Mouse (Mus musculus): ENCODE measurements at regions not wholly inside any gene's neighbourhood (a gene's known extent, or its start where the extent isn't known, plus 50 kb on each side); places are given as distances from the start of the nearest gene placed in this dataset.
"Not testable (repeated sequence)": the region's sequence is repeated elsewhere in the genome, so short reads cannot be mapped to it uniquely, and the experiment has no call there.

DNA sequence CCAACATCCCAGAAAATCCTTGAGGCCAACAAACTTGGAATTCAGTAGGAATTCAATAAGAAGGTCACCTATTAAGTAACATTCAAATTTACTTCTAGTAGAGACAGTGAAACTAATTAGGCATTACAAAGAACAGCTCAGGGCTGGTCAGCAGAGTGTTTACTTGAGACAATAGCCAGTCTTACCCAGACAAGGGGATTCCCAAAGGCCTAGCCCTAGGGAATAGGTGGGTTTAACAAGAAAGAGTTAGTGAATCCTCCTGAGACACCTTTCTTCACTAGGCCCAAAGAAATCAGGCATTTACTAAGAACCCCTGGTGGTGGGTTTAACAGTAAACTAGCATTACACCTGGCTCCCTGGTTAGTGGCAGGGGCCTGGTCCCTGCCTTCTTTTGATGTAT, 597.7 kb upstream of the Cdh9 start:
- DNase-seq (ENCODE audit: low spot score in 2 of 2) = no peak

DNA sequence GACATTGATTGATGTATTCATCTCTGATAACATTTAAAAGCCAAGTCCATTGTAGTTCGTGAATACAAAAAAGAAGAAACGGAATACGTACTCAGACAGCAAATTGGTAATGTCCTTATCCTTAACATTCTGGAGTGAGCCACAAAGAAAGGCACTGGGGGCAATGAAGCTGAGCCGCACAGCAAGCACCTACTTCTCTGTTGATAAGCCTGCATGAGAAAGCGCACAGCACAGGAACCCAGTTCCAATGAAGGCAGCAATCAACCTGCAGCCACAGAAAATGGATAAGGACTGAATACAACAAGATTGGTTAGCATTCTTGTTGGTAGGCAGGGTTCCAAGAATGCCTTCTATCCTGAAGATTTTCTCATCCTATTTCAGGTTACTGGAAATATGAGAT, 570.4 kb upstream of the Cdh9 start:
- peak in 1 of 2 experiments; percentile 1 for DNase-seq (ENCODE audit: low spot score in 2 of 2)

DNA sequence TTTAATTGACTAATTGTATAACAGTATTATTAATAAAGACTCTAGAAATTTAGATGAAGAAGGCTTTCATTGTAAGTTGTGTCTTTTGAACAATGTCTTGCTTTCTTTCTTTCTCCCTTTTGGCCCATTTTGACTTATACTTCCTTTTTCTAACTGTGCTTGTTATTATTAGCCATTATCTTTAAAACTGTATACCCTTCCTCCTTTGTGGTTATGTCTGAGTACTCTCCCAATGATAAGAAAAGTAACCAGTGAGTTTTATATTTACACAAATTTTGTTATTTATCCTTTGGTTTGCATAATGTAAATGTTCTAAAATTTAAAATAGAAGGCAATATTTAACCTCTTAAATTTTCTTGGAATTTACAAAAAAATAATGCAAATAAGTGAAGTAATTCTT, 564.6 kb upstream of the Cdh9 start:
- DNase-seq (ENCODE audit: low spot score in 2 of 2) = no peak

- no peak for DNase-seq (ENCODE audit: low spot score in 2 of 2)
Observed at GRCm38 (mm10) chr15:16213354-16213753, 515.2 kb upstream of the Cdh9 start.

- no peak for DNase-seq (ENCODE audit: low spot score in 2 of 2)
Observed at GRCm38 (mm10) chr15:16221648-16222047, 506.9 kb upstream of the Cdh9 start.

DNA sequence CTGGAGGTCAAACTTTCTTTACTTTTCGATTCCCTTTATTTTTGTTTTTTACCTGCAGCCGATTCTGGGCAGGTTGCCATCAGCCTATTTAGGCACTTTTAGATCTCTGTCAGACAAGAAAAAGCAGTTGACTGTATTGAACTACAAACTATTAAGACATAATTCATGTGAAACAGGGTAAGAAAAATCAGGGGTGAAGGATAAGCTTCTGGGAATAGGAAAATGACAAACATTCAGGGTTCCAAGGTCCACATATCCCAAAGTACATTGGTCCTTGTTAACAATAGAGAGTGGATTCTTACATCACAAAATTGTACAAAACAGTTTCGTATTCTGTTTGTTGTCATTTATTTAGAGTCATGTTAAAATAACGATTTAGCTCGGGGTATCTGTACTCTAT, 480.0 kb upstream of the Cdh9 start:
- no peak for DNase-seq (ENCODE audit: low spot score in 2 of 2)

- DNase-seq (ENCODE audit: low spot score in 2 of 2) = no peak
Observed at GRCm38 (mm10) chr15:16285166-16285565, 443.4 kb upstream of the Cdh9 start.

GRCm38 (mm10) chr15:16294553-16294952, 434.0 kb upstream of the Cdh9 start:
- not testable (repeated sequence) for DNase-seq (ENCODE audit: low spot score in 2 of 2)

DNA sequence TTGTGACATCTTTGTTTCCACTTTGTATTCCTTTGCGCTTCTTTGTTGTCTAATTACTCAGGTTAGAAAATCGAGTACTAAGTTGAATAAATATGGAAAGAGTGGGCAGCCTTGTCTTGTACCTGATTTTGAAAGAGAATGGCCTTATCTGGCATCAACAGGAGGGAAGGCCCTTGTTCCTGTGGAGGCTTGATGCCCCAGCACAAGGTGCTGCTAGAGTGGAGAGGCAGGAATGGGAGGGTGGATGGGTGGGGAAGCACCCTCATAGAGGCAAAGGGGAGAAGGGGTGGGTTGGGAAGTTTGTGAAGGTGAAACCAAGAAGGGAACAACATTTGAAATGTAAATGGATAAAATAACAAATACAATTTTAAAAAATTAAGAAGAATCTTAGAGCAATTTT, 418.9 kb upstream of the Cdh9 start:
- DNase-seq (ENCODE audit: low spot score in 2 of 2) = no peak

GRCm38 (mm10) chr15:16311956-16312646, 416.5 kb upstream of the Cdh9 start:
- DNase-seq (ENCODE audit: low spot score in 2 of 2) = no peak

GRCm38 (mm10) chr15:16312721-16313120, 415.8 kb upstream of the Cdh9 start:
- no peak for DNase-seq (ENCODE audit: low spot score in 2 of 2)

GRCm38 (mm10) chr15:16313818-16314217, 414.7 kb upstream of the Cdh9 start:
- no peak for DNase-seq (ENCODE audit: low spot score in 2 of 2)

DNA sequence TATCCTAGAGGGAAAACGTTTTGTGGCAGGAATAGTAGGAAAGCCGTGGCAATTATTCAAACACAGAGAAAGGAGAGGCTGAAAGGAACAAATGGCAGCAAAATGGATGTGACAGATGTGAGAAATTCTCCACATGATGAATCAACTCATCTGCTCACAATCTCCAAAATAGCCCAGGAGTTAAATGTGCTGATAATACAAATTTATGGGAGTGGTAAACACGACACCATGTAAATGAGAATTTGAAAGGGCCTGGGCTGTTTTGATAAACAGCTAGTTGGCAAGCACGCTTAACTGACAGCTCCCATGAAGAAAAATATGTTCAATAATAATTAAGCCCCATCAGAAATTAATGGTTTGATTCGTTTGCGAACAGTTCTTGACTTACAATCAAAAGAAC, 413.9 kb upstream of the Cdh9 start:
- DNase-seq (ENCODE audit: low spot score in 2 of 2) = peak in 1 of 2 experiments; percentile 14

DNA sequence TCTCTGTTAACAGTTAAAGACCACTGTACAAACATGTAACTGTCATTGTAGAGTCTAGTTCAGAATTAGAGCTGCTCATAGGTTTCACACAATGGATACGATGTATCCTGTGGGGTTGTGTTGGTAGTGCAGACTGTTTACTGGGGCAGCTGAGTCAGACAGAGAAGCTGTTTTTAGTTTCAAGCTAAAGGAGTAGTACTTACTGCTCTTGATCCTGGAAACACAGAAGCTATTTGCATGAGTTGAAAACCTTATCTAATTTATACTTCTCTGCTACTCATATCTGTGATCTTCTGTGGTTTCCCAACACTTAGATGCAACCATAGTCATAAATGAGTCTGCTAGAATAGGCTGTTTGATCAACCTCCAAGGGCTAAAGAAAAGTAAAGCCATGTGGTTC, 413.5 kb upstream of the Cdh9 start:
- peak in 1 of 2 experiments; percentile 2 for DNase-seq (ENCODE audit: low spot score in 2 of 2)

- DNase-seq (ENCODE audit: low spot score in 2 of 2) = no peak
Observed at GRCm38 (mm10) chr15:16326327-16326726, 402.2 kb upstream of the Cdh9 start.
